Mouse (Mus musculus) ES-Bruce4 (cell line): ENCODE measurements around the gene Card14. TPM values are rescaled to one million over a fixed set of nuclear protein-coding genes. Genes with fewer than 3 reads are reported as not detected.
"Not testable (repeated sequence)": the region's sequence is repeated elsewhere in the genome, so short reads cannot be mapped to it uniquely, and the experiment has no call there.

ENCODE experiments used
- H3K27ac ChIP-seq: 2 replicates; pipeline ENCODE4 v1.5.1; 2012; ENCODE audit warnings: low read length, inconsistent platforms; ENCODE audit not compliant: insufficient read depth
- H3K27me3 ChIP-seq: 2 replicates; pipeline ENCODE4 v1.6.1; 2012; ENCODE audit warnings: mild to moderate bottlenecking, low read length, inconsistent platforms; ENCODE audit not compliant: control insufficient read depth, poor library complexity, insufficient read depth, severe bottlenecking
- H3K36me3 ChIP-seq: 2 replicates; pipeline ENCODE4 v1.6.1; 2012; ENCODE audit warnings: inconsistent platforms, mild to moderate bottlenecking, low read length, moderate library complexity; ENCODE audit not compliant: control insufficient read depth, poor library complexity, insufficient read depth, severe bottlenecking
- H3K4me1 ChIP-seq: one replicate; pipeline ENCODE4 v1.8.1; 2011; ENCODE audit warnings: low read length; ENCODE audit not compliant: control insufficient read depth, insufficient read depth
- H3K4me3 ChIP-seq: 2 replicates; pipeline ENCODE4 v1.5.1; 2011; ENCODE audit warnings: low read depth, mild to moderate bottlenecking, low read length
- H3K9ac ChIP-seq: 2 replicates; pipeline ENCODE4 v1.6.1; 2012; ENCODE audit warnings: low read depth, mild to moderate bottlenecking, inconsistent platforms; ENCODE audit not compliant: poor library complexity, severe bottlenecking
- H3K9me3 ChIP-seq: replicated peaks from 2 replicates; pipeline ENCODE4 v1.6.1; 2012; ENCODE audit warnings: mild to moderate bottlenecking, low read length, inconsistent platforms; ENCODE audit not compliant: control insufficient read depth, poor library complexity, insufficient read depth, severe bottlenecking
- CTCF ChIP-seq: IDR thresholded peaks from one replicate; pipeline ENCODE4 v1.8.1; 2011; ENCODE audit warnings: low read depth, low read length
- EP300 ChIP-seq: IDR thresholded peaks from 2 replicates; pipeline ENCODE4 v1.6.1; 2011; ENCODE audit warnings: low read depth, low read length; ENCODE audit not compliant: insufficient read depth
- POLR2A ChIP-seq: IDR thresholded peaks from one replicate; pipeline ENCODE4 v1.8.1; 2011; ENCODE audit warnings: low read length; ENCODE audit not compliant: insufficient read depth
- polyA plus RNA-seq: library from polyadenylated mRNA; stranded (reverse); fragments of >200 nt; gene quantifications from 2 replicates; pipeline ENCODE4 v1.2.4, GENCODE M21; 2011; ENCODE audit warnings: low read depth; ENCODE audit not compliant: missing spikeins, insufficient read depth, insufficient read length

The Card14 gene
- polyA plus RNA-seq, 1 experiment = not detected

DNA sequence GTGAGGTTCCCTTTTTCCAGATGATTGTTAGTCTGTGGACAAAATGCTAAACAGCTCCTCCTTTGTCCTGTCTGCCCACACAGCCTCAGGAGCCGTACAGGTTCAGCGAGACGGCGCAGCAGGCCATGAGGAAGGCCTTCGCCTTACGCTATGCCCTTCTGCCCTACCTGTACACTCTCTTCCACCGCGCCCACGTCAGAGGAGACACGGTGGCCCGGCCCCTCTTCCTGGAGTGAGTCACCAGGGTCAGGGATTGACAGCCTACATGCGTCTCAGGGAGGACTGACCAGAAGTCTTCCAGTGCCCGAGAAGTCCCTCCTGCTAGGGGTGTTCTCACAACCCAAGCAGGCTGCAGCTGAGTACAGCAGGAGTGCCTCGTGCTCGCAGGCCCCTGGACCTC, 26.5 kb upstream of the Card14 start:
- no peaks in the 10 kb centered on the region for H3K9me3 ChIP-seq
- H3K4me1 ChIP-seq = no peaks in the 10 kb centered on the region
- no peak overlapping the region for H3K27ac ChIP-seq
- H3K36me3 ChIP-seq = peaks cover 7% of the 10 kb centered on the region
- H3K27me3 ChIP-seq = no peaks in the 10 kb centered on the region
- no peak overlapping the region for H3K4me3 ChIP-seq
- H3K9ac ChIP-seq = no peak overlapping the region
- no peak for TF ChIP-seq EP300
- TF ChIP-seq POLR2A = no peak
- TF ChIP-seq CTCF = no peak

DNA sequence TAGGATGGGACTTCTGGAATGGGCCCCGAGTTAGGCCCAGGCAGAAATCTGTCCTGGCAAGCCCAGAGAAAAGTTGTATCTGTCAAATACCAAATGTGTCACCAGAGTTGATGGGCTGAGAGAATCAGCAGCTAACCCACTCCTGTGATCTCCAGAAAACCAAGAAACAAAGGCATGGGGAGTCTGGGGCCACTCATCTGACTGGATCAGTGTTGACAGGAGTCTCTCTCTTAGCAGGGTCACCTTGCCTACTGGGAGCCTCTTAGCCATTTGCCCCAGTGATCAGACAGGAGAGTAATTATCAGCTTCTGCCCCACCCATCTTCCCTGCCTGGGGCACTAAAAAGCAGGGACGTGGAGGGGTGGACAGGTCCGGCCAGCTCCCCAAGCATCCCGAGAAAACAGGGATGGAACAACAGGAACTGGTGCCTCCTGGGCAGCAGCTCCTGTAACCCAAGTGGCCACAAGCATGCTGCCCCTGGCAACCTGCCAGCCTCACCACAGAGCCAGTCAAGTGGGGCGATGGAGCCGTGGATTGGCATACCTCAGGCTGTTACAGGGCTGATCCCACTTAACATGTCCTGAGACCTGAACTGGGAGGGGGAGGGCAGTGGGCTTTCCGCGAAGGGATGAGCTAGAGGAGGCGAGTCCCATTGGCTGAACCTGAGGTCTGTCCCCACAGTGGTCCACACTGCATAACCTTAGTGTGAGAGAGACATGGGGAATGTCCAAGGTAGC, 21.6 kb upstream of the Card14 start:
- H3K9me3 ChIP-seq = no peaks in the 10 kb centered on the region
- no peaks in the 10 kb centered on the region for H3K4me1 ChIP-seq
- H3K9ac ChIP-seq = no peak overlapping the region
- no peaks in the 10 kb centered on the region for H3K27me3 ChIP-seq
- H3K27ac ChIP-seq = no peak overlapping the region
- H3K4me3 ChIP-seq = no peak overlapping the region
- H3K36me3 ChIP-seq = peaks cover 31% of the 10 kb centered on the region
- TF ChIP-seq EP300 = no peak
- no peak for TF ChIP-seq POLR2A
- no peak for TF ChIP-seq CTCF

DNA sequence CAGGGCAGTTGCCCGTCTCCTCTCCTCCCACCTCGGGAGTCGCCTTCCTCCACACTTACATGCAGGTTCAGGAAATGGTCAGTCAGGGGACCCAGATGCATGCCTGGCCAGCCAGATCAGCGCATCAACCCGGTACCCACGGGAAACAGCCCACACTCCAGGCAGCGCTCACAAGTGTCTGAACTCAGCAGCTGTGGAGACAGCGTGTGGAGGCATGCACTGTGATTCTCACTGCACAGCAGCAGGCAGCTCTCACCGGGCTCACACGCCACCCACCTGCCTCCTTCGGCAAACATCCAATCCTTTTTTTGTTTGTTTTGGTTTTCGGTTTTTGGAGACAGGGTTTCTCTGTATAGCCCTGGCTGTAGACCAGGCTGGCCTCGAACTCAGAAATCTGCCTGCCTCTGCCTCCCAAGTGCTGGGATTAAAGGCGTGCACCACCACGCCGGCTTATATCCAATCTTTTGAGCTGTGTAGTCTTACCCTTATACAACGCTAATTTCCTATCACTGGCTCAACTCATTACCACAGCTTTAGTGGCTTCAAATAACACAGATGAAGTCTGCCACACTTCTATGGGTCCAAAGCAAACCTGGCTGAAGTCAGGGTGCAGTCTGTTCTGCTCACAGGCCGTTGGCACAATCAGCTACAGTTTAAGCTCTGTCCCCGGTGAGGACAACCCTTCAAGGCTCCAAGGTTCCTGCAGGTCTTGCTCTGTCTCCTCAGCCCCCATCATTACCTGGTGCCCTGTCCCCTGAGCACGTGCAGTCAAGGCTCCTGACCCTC, 20.2 kb upstream of the Card14 start:
- Histone ChIP-seq H3K36me3 (peaks cover 41% of the 10 kb centered on the region), H3K4me3 (no peak overlapping the region), H3K27ac (no peak overlapping the region), H3K9me3 (no peaks in the 10 kb centered on the region), H3K4me1 (no peaks in the 10 kb centered on the region), H3K9ac (no peak overlapping the region), H3K27me3 (no peaks in the 10 kb centered on the region)
- TF ChIP-seq CTCF (no peak), EP300 (no peak), POLR2A (no peak)

DNA sequence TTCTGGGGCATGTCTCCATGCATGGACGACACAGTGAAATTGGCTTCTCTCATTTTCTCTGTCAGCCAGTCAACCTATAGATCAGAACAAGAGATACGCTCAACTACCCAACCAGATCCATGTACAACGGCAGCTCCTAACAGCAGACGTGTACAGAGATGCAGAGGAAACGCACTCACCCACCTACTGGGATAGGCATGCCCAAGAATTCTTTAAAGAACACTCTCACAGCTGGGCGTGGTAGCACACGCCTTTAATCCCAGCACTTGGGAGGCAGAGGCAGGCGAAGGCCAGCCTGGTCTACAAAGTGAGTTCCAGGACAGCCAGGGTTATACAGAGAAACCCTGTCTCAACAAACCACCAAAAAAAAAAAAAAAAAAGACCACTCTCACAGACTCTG, 14.7 kb upstream of the Card14 start:
- not testable (repeated sequence) for H3K27ac ChIP-seq, H3K9me3 ChIP-seq, H3K4me1 ChIP-seq, H3K9ac ChIP-seq, H3K27me3 ChIP-seq, H3K4me3 ChIP-seq
- H3K36me3 ChIP-seq = peaks cover 91% of the 10 kb centered on the region

DNA sequence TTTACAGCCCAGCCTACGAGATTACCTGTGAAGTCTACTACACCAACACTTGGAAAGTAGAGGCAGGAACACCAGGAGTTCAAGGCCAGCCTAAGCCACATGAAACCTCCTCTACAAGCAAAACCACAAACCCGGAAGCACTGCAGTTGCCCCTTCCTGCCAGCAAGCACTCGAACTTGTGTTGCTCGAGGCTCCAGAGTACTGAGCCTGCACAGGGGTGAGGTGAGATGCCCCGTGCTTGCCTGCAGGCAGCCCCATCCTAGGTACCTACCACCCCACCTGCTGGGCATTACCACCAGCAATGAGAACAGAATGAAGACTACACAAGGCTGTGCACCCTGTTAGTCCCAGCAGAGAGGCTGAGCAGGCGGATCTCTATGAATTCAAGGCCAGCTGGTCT, 9.6 kb upstream of the Card14 start:
- no peak overlapping the region for H3K9ac ChIP-seq
- peaks cover 51% of the 10 kb centered on the region for H3K36me3 ChIP-seq
- H3K27ac ChIP-seq = no peak overlapping the region

DNA sequence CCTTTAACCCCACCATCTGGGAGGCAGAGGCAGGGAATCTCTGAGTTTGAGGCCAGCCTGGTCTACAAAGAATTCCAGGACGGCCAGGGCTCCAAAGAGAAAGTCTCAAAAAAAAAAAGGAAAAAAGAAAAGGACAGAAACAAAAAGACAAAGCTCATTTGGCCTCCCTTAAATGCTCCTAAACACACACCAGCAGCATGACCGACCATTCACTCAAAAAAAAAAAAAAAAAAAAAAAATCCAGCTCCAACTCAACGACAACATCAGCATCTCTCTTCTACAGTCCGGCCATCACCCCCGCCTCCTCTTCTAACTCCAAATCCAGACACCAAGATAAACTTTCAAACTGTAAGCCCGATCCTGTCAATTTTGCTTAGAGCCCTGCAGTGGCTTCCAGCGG, 8.7 kb upstream of the Card14 start:
- TF ChIP-seq CTCF = no peak
- TF ChIP-seq POLR2A = no peak
- TF ChIP-seq EP300 = no peak
- Histone ChIP-seq H3K4me3 (peak overlapping the region; percentile 83), H3K27me3 (no peaks in the 10 kb centered on the region), H3K9ac (peak overlapping the region; percentile 93), H3K4me1 (no peaks in the 10 kb centered on the region), H3K27ac (no peak overlapping the region), H3K9me3 (no peaks in the 10 kb centered on the region), H3K36me3 (peaks cover 42% of the 10 kb centered on the region)

More for the DNA sequence above, 9.6 kb upstream of the Card14 start:
- Histone ChIP-seq H3K4me3 (no peak overlapping the region), H3K9me3 (no peaks in the 10 kb centered on the region), H3K27me3 (no peaks in the 10 kb centered on the region), H3K4me1 (no peaks in the 10 kb centered on the region)
- TF ChIP-seq POLR2A (no peak), EP300 (no peak), CTCF (no peak)
